Mouse (Mus musculus): ENCODE data around the gene 6030408B16Rik. TPM values are rescaled to one million over a fixed set of nuclear protein-coding genes. Genes with fewer than 3 reads are reported as not detected.

6030408B16Rik gene
- total RNA-seq, 4 experiments from 2014 or later = not detected

DNA sequence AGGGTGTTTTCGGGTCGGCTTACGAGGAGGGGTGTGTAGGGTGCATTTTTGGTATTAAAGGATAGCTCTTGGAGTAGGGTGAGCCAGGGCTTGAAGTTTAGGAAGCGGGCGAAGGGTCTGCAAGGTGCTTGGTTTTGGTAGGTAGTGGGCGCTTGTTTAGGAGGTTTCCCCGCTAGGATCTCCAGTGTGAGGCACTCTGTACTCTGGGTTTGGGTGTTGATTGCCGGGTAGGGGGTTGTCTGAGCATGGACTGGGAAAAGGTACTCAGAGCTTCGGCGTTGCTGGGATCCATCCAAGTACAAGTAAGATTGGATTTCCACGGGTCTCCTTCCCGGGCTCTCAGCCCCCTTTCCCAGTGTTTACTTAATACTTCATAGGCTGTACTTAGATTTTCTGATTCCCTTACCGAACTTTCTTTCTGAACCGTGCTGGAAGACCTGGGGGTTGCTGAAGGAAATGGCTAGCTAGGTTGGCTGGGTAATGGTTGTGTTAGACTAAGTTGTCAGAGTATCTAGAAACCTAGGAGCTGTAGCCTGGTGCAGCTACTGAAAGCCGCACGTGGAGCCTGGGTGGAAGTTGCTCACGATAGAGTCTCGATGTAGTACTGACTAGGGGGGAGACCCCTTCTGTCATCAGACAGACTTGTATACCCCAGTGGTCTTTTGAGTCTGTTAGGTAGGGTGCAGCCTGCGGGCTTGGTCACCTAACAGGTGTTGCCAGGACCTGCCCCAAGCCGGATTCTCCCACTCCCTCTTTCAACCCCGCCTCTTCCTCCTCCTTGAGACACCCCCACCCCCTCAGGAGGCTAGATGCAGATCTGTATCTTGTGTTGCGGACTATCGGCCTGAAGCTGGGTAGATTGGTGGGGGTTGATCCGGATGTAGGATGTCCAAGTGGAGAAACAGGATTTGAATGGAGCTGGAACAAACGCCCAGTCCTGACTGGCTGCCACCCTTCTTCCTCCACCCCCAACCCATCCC, 25.7 kb upstream of the 6030408B16Rik start:
- DNase-seq (ENCODE audit: low spot score in 2 of 2) = no peak

DNA sequence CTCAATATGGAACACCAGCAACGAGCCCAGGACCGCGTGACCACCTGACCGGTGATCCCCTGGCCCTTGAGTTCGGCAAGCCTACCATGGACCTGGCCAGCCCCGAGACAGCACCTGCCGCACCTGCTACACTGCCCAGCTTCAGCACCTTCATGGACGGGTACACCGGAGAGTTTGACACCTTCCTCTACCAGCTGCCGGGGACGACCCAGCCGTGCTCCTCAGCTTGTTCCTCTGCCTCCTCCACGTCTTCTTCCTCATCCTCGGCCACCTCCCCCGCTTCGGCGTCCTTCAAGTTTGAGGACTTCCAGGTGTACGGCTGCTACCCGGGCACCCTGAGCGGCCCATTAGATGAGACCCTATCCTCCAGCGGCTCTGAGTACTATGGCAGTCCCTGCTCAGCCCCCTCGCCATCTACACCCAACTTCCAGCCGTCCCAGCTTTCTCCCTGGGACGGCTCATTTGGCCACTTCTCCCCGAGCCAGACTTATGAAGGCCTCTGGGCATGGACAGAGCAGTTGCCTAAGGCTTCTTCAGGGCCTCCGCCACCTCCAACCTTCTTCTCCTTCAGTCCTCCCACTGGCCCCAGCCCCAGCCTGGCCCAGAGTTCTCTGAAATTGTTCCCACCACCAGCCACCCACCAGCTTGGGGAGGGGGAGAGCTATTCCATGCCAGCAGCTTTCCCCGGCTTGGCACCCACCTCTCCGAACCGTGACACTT, 22.8 kb upstream of the 6030408B16Rik start:
- DNase-seq (ENCODE audit: low spot score in 2 of 2) = no peak

DNA sequence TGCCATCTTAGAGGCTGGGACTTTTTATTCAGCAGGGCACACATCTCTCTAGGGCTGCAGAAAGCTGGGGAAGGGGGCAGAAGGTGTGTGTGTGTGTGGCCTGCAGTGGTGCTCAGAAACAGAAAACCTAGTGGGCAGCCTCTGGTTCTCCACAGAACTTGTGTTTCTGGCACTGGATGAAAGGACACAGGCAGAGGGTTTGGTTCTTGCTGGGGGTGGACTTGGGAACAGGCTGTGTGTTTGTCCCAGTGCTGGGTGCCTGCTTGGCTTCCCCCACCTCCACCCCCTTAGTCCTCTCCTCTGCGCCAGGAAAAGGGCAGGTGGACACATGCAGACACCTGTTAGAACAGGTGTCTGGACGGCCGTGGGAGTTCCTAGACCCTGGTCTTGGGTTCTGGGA, 21.9 kb upstream of the 6030408B16Rik start:
- no peak for DNase-seq (ENCODE audit: low spot score in 2 of 2)

DNA sequence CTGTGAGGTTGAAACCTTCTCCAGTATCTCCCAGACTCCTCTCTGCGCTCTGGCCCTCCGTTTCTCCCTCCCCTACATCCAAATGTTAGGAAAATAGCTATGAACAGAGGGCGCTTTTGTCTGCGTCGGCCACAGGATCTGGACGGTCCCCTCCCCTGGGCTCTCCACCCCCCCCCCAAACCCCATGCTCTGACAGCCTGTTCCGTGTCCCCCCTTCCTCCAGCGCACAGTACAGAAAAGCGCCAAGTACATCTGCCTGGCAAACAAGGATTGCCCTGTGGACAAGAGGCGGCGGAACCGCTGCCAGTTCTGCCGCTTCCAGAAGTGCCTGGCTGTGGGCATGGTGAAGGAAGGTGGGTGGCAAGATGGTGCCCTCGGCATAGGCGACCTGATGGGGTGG, 21.5 kb upstream of the 6030408B16Rik start:
- DNase-seq (ENCODE audit: low spot score in 2 of 2) = no peak

DNA sequence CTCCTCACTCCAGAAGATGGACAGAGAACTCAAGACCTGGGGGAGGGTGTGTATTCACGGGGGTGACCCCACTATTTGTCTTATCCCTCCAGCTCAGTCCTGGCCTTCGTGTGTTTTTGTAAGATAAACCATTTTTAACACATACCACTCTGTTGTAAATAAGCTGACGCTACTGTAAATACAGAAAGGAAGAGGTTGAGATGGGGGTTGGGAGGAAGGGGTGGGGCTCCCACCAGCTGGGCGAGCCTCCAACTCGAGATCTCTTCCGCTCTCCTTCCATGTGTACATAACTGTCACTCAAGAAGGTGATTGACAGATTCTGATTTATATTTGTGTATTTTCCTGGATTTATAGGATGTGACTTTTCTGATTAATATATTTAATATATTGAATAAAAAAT, 18.6 kb upstream of the 6030408B16Rik start:
- DNase-seq (ENCODE audit: low spot score in 2 of 2) = no peak

DNA sequence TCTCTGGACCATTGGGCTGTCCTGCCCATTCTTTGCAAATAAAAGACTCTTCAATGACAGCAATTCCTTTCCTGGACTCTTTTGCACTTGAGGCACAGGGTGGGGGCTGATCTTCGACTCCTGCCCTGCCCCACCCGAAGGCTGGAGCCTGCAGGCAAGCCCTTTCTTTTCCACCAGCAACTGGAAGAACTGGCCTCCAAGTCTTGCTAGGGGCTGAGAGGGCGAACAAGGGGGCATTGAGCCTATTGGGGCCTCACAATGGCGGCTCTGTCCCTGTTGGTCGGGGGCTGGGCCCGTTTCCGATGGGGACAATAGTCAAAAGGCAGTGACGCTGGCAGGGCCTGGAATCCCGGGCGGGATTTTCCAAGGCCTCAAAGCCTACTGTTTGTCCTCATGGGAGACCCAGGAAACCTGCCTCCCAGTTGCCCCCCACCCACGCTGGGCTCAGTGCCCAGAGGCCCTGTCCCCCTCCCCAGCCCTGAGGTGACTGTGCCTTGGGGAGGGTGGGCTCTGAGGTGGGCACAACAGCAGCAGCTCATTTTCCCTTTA, 15.6 kb upstream of the 6030408B16Rik start:
- DNase-seq (ENCODE audit: low spot score in 2 of 2) = no peak

GRCm38 (mm10) chr15:101278589-101278988, 14.4 kb upstream of the 6030408B16Rik start:
- peak; percentile 43 to 68 for DNase-seq (ENCODE audit: low spot score in 2 of 2)

DNA sequence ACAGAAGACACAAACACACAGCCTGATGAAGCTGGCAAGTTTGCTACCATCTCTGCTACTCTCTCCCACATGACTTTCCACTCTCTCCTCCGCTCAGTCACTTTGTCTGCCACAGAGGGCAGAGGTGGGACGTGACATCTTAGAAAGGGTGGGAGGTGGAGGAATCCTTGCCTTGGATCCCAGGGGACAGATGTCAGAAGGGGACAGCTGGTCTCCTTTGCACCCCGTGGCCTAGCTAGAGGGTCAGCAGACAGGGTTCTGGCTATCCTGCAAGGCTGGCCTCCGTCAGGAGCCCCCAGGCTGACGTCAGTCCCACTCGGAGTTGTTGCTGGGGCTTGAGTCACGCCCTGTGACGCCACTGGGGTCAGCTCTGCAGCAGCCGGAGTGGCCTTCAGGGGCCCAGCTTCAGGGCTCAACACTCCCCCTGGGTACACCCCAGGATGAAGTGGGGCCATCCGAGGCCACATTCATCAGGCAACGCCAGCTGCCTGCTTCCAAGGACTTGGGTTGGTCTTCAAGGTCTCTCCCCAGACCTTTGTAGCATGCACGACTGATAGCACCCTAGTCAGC, 13.5 kb upstream of the 6030408B16Rik start:
- DNase-seq (ENCODE audit: low spot score in 2 of 2) = no peak

DNA sequence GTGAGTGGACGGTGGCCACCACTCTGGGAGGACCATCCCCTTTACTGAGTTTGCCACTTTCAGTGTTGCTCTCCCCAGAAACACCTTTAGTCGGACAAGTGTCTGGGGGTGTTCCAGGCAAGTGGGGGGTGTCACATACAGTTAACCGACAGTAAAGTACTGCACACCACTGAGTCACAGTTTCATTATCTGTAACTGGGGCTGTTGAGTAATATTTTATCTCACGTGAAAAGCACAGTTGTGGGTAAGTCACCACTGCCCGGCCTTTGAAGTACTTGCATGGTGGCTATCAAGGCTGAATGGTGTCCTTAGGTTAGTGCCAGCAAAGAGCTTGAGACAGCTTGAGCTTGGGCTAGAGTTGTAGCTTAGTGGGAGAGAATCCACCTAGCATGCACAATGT, 10.5 kb upstream of the 6030408B16Rik start:
- no peak for DNase-seq (ENCODE audit: low spot score in 2 of 2)

DNA sequence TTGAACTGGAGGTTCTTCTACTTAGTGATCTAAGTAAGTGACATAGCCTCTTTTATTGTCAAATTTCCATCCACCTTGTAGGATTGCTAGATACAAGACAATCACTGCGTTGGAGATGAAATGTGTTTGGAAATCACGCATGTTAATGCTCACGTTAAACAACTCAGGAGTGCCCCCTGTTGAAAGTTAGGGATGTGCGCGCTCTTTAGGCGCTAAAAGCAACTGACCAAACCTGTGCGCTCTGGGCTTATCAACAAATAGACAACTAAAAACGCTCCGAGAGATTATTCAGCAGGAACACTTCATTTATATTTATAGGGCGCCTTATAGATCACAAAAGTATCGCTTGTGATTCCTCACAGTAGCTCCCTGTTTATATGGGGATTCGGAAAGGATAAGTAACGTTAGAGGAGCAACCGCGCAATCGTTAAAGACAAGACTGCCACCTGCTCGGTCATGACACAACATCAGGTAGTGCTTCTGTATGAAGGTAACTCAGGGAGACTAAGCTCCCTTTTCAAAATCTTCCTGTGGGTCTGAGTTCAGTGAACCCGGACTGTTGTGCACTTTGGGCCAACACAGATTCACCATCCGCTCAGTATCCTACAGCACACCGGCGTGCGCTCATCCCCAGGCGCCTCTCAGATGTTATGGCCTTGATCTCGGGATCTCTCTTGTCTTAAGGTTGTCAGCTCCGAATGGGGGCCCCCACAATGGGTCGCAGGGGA, 9.7 kb upstream of the 6030408B16Rik start:
- peak in 1 of 2 experiments; percentile 51 for DNase-seq (ENCODE audit: low spot score in 2 of 2)

GRCm38 (mm10) chr15:101283911-101284750, 8.9 kb upstream of the 6030408B16Rik start, which contains the start of gene Atg101:
Gene Atg101 (plus strand): TSS chr15:101284272.
- peak; percentile 80 to 82 for DNase-seq (ENCODE audit: low spot score in 2 of 2)

DNA sequence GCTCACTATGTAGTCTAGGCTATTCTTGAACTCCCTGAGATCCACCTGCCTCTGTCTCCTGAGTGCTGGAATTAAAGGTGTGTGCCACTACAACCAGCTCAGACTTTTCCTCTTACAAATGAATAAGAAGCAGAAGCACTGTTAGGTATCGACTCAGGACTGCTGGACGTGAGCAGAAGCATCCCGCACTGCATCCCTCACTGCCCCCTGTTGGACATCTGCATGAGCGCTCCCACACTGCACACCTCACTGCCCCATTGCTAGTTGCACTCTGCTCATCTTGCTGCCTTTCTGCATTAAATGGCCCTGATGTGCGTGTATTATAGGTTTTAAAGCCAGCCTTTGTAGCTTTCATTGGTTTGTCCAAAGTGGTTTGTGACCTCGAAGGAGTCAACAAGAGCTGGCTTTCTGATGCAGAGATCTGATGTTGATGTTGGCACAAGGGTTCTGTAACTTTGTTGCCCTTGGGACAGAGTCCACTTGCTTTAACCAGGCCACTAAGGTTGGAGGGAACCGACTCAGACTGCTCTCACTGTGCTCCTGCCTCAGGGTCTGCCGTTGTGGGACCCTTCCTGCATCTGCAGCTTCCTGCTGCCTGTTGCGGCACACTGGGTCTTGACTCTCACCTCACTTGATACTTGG, 6.8 kb upstream of the 6030408B16Rik start:
- no peak for DNase-seq (ENCODE audit: low spot score in 2 of 2)

DNA sequence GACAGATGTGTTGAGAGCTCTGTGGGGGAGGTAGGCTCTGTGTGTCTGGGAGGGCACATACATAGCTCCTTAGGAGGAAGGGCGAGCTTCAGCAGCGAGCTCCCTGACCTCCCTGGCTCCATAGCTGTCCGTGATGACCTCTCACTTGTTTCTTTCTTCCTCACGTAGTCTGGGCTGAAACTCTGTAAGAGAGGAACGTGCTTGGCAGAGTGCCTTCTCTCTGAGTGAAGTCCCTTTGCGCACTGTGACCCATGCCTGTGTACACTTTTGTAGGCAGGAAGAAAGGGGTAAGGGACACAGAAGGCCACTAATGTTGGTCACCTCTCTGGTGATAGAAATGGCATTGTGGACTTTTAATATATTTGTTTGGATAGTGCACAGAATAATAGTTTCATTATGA, 5.7 kb upstream of the 6030408B16Rik start:
- no peak for DNase-seq (ENCODE audit: low spot score in 2 of 2)

GRCm38 (mm10) chr15:101290354-101290753, 2.7 kb upstream of the 6030408B16Rik start:
- no peak for DNase-seq (ENCODE audit: low spot score in 2 of 2)

DNA sequence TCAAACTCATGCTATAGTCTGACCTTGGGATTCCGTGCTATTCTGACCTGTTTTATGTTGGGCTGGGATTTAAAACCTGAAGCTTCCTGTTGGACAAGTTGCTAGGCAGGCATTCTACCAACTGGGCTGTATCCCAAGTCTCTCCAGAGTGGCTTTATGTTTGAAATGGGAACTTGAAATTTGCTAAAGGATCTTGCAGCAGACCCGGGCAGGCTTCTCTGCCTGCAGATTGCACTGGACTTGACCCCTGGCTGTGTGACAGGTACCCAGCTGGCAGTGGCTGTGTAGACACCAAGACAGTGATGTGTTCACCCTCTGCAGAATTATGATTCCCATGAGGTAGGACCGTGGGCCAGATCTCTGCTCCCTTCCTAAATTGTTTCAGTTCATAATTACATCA, 1.0 kb upstream of the 6030408B16Rik start:
- DNase-seq (ENCODE audit: low spot score in 2 of 2) = no peak

GRCm38 (mm10) chr15:101294028-101294894, 1.2 kb downstream of the 6030408B16Rik start:
- no peak for DNase-seq (ENCODE audit: low spot score in 2 of 2)

DNA sequence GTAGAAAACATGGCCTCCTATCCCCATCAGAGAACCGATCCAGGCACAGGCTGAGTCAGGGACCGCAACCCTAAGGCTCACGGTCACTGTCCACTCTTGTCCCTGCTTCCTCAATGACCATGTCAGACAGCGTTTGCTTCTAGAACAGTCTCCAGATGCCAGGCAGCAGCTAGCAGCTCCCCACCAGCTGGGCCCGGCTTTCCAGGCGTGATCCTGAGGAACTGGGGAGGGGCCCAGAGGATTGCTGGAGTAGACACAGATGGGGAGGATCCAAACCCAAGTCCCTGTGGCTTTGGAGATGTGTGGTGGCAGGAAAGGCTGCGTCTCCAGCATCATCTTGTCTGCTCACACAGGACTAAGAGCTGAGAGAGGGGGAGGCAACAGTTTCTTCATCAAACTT, 2.1 kb downstream of the 6030408B16Rik start:
- DNase-seq (ENCODE audit: low spot score in 2 of 2) = no peak

DNA sequence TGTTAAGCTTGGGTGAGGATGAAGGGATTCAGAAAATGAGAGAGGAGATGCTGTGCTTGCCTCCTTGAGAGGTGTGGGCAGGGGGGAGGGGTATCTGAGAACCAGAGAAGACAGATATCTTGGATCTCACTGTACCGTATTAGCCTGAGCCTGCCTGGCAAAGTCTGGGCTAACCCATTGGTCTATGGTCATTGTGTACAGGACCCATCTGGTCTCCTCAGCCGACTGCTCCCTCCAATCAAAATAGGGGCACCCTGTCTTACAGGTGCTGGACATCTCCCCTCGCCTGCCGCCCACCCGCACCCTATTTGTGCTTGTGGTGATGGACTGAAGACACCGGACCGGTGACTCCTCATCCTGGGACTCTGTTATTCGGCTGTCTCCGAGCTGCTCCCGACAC, 2.6 kb downstream of the 6030408B16Rik start:
- DNase-seq (ENCODE audit: low spot score in 2 of 2) = no peak

GRCm38 (mm10) chr15:101296091-101296490, 3.1 kb downstream of the 6030408B16Rik start:
- DNase-seq (ENCODE audit: low spot score in 2 of 2) = no peak
